In the genomic region with DNA sequence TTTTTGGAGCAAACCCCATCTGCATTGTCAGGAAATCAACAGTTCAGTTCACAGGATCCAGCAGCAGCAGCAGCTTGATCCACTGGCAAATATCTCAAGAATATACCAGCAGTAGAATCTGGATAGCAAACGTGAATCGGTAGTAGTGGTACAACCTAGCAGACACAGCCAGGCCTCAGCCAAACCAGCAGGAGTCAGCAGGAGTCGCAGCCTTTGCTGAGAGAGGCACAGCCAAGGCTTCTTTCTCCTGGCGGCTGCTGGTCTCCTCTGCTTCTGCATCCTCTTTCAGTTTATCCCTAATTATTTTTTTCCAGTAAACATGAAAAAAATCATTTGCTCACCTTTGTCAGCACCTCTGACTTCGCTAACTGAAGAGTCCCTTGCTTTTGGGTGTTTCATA, we compare ENCODE assay signal across 17 mouse cellular contexts.
"Had no signal": no experiment of that assay in that cellular context is flagged by ENCODE, and none has a peak within 500 bp of the region (broad histone marks: within the 10 kb centered on the region; RNA-seq: fewer than 3 reads in every experiment).

No protein-coding gene starts in this region.

- ATAC-seq: liver, embryonic 12.5 days had no signal

- H3K4me3 ChIP-seq: limb, embryonic 12.5 days; liver, embryonic 12.5 days; liver, embryonic 15.5 days; lung, embryonic 15.5 days had no signal

- H3K36me3 ChIP-seq: limb, embryonic 12.5 days; liver, embryonic 12.5 days; liver, embryonic 15.5 days; lung, embryonic 15.5 days had no signal

- H3K9ac ChIP-seq: limb, embryonic 12.5 days; liver, embryonic 12.5 days; liver, embryonic 15.5 days; lung, embryonic 15.5 days had no signal

- H3K27ac ChIP-seq: limb, embryonic 12.5 days; liver, embryonic 12.5 days; liver, embryonic 15.5 days; lung, embryonic 15.5 days had no signal

- DNase-seq: kidney, adult 18-20 months; kidney, adult 9 months; kidney, postnatal 14 days; kidney, postnatal 4 days; liver; lung, adult 18-20 months; lung, postnatal 14 days; lung, postnatal 4 days; midbrain, embryonic 14.5 days; retina, postnatal 1 day; right cerebral cortex, postnatal 25 days; thymus, postnatal 25 days had no signal

- H3K4me2 ChIP-seq: limb, embryonic 12.5 days; liver, embryonic 12.5 days; liver, embryonic 15.5 days; lung, embryonic 15.5 days; midbrain, embryonic 11.5 days had no signal

- H3K9me3 ChIP-seq: limb, embryonic 12.5 days; liver, embryonic 12.5 days; liver, embryonic 15.5 days; lung, embryonic 15.5 days had no signal

- H3K27me3 ChIP-seq: limb, embryonic 12.5 days; liver, embryonic 12.5 days; liver, embryonic 15.5 days; lung, embryonic 15.5 days had no signal
